Mouse (Mus musculus): ENCODE measurements around the gene Brinp2.
A peak's percentile ranks its signal among the peaks of the same experiment; 100 is the strongest.

Gene Brinp2

DNA sequence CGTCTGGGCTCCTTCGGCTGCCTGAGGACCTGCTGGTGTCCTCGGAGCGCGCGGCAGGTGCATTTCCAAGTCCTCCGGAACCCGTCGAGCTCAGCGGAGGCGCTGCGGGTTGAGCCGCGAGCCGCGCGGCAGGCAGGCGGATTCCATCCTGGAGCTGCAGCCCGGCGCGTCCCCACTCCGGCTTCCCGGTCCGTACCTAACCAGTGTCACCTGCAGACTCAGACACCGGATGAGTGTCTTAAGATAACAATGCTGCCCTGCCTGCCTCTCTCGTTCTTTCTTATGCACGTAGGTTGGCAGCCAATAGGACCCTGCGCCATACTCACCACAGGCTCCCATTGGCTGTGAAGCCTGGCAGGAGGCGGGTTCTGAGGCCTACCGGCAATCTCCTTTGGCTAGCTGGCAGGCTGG is at the start of gene Brinp2:
TSS of gene Brinp2 (minus strand) at position 276 of the 411 bp plus-strand sequence.
- DNase-seq (ENCODE audit: low read depth, low spot score), result peak; percentile 55

DNA sequence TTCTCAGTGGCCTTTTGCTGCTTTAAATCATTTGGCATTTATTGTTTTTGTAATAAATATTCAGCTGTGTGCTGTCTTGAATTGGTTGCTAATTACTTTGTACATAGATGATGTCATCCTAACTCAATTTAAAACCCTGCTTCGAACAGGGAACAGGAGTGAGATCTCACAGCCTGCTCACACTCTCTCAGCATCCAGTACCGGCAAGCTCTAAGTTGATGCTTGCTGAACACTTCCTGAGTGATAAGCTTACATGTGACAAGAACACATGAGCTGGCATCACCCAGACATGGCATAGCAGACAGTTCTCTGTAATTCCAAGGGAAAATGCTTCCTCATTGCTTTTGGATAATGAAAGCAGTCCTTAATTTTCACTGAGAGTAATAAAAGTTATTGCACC is 44.8 kb upstream of the Brinp2 start:
- no peak for DNase-seq (ENCODE audit: low read depth, low spot score)

DNA sequence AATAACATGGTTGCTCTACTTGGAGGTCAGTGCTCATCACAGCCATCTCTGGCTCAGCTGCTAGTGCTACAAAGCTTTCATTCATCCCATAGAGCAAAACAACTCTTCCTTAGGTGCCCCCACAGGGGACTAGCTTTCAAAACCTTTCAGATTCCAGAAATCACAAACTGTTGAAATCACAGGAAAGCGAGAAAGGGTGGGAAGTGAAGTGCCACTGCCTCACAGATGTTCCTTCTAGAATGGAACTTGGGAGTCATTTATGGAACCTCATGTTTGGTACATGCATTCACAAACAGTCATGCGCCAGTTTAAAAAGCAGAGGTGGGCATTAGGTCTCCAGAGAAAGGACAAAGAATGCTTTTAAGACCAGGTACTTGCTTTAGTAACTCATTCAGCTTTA is 40.9 kb upstream of the Brinp2 start:
- no peak for DNase-seq (ENCODE audit: low read depth, low spot score)

DNA sequence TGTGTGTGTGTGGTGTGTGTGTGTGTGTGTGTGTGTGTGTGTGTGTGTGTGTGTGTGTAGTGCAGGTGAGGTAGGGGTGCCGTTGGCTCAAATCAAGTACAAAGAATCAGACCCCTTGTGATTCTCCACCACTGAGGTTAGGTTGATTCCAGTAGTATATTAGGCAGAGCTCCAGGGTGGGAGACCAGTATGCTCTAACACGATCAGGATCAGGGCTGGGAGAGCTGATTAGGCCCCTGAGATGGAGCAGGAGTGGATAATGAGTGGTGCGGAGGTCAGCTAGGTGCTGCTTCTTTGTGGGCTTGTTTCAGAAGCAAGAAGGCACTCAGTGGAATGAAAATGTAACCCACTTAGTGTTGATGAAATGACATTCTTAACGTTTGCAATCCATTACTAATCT is 34.6 kb upstream of the Brinp2 start:
- no peak for DNase-seq (ENCODE audit: low read depth, low spot score)

DNA sequence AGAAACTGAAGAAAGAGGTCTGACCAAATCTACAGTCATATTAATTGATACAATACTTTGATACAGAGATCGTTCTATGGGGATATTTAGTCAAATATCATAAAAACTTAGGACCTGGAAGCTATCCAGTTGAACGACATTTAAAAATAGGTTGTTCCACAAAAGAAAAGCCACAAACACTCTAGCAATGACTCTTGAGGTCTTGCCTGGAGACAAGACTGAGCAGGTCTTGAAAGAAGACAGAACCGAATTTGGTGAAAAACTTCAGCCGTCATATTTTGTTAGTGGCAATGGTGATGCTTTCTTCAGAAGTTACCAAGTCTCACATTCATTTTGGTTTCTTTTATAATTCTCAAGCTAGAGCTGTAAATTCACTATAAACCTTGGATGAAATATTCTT is 32.9 kb upstream of the Brinp2 start:
- DNase-seq (ENCODE audit: low read depth, low spot score), result no peak

DNA sequence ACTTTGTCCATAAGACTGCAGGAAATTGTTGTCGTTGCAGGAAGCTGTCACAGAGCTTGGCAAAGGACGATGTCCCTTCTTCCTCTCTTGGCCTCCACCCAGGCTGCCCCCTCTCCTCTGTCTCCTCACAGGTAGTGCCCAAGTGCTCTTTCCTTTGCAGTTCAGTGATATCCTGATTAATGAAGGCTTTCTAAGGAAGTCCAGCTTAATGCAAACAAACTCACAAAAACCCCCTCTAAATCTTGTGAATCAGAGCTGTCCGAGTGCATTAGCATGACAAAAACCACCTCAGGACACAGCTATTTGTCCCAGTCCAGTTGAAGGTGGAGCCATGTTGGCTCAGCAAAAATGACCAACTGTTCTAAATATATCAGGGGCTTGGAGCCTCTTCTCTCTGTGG is 30.7 kb upstream of the Brinp2 start:
- DNase-seq (ENCODE audit: low read depth, low spot score), result no peak

DNA sequence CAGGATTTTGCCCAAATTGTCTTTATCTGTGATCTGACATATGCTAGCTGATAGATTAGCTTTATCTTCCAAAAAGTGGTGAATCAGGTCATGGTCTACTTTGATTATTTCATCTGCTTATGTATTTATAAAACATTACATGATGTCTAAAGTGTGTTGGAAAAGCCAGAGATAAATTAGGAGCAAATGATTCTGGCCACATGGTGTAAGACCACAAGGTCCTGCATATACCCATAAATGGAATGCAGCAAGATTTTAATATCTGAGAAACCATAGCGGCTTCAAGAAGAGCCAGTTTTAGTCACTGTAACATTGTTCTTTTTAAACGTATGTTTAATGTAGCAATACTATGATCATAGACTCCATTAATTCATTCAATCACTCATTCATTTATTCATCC is 29.2 kb upstream of the Brinp2 start:
- DNase-seq (ENCODE audit: low read depth, low spot score), result no peak

DNA sequence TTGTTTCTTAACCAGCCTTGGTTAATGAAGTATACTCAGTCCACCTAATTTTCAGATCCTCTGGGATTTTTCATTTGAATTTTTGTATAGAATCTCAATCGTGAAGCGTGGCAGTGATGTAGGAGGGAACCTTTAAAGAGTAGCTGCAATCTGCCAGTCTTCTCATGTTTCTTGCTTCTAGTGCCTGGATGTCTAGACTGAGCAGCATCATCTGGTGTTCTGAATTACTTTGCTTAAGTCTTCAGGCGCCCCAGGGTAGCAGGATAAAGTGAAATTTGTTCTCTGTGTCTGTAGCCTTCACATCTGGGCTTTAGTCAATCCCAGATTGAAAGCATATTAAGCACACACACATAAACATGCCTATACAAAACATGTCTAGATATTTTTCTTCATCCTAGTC is 27.1 kb upstream of the Brinp2 start:
- no peak for DNase-seq (ENCODE audit: low read depth, low spot score)

DNA sequence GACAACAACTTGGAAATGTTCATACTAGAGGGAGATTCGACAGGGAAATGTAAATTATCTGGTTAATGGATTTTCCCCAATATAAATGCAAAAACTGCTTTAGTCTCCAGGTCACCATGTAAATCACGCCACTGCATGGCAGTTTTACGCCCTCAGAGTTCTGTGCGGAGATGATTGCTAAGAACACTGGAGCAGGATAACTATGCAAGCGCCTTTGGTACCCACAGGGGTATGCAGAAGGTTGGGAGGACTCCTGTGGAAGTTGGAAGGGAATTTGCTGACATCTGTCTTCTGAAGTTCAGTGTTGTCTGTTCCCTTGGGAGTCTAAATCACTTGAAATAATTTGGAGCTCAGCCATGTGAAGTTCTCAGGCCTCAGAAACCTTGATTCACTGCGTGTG is 26.2 kb upstream of the Brinp2 start:
- no peak for DNase-seq (ENCODE audit: low read depth, low spot score)

DNA sequence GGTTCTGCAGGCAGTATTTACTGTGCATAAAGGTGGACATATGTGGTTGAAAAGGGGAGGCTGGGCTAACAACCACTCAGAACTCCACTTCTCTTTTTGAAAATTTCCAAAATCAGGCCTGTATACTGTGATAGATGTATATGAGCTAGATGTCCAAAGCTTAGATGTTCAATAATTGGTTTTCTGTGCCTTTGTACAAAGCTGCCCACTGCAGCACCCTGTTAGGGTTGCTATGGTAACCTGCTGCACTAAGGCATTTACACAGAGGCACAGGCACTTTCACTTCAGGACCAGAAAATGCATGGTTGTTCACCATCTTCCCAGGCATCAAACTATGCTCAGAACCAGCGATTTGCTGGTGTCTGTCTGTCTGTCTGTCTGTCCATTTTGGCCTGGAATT is 8.3 kb upstream of the Brinp2 start:
- no peak for DNase-seq (ENCODE audit: low read depth, low spot score)

DNA sequence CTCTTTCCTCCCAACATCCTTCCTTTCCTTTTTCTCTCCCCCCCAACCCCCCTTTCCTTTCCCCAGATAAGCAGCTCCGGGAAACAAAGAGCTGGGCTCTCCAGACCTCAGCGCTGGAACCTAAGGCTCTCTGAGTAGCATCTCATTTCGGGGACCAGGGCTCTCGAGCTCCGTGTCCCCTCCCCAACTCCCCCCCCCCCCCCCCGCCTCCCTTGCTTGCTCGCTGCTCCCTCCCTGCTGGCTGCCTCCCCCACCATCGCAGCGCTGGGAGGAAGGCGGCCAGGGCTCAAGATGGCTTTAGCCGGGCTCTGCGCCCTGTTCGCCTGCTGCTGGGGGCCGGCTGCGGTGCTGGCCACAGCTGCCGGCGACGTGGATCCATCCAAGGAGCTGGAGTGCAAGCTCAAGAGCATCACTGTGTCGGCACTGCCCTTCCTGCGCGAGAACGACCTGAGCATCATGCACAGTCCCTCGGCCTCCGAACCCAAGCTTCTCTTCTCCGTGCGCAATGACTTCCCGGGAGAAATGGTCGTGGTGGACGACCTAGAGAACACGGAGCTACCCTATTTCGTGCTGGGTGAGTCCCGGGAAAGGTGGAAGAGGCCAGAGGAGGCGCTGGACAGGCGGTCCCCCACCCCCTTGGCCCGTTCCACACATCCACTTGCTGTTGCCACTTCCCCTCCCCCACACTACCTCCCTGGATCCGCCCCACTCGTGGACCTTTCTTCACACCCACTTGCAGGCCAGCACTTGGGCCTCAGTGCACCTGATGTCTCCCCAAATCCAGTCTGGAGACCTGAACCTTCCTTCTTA is 6.4 kb upstream of the Brinp2 start:
- no peak for DNase-seq (ENCODE audit: low read depth, low spot score)

DNA sequence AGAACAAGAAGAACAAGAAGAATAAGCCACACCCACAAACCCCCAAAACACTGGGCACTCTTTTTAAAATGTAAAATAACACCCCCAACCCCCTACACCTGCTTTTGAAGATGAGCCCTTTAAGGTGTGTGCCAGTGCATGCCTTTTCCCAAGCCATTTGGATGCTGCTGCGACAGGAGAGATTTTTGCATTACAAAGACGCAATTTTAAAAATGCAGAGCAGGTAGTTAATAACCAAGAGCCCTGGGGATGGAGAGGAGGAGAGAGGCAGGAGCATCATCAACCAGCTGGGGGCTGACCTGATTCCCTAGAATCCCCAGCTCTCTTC is 5.8 kb upstream of the Brinp2 start, which contains the start of gene Astn1:
TSS of gene Astn1 (plus strand) at position 310 of the 328 bp plus-strand sequence.
- no peak for DNase-seq (ENCODE audit: low read depth, low spot score)

DNA sequence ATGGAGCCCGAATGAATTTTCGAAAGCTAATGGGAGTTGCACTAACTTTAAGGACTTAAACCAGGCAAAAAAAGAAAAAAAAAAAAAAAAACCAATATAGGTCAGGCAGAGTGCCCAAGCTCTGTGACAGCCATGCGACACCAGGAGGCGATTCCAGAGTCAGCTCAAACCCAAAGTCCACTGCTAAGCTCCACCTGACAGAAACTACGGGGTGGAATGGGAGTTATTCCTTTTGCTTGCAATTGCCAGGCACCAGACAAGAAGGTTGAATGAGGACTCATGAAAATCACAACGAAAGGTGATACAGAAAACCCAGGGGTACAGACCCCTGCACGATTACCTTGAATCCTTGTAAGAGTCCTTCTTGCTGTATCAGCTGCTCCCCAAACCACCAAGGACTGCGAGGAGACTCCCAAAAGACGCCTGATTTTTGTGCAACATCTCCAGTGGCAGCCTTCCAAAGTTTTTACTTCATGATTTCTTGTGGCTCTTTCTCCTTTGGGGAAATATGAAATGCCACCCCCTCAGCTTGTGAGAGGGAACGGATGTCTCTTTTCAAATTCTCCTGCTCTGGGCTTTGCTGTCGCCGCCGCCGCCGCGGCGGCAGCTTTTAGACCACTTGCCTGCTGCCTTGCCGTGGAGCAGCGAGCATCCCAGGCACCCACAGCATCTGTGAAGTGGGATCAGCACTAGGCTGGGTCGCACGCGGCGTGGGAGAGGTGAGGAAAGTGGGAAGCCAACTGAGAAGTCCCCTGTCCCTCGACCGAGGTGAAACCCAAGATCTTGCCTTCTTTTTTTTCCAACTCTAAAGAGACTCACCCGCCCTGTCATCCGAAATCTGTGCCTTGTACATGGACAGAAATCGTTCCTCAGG is 712 bp downstream of the Brinp2 start:
- DNase-seq (ENCODE audit: low read depth, low spot score), result no peak

DNA sequence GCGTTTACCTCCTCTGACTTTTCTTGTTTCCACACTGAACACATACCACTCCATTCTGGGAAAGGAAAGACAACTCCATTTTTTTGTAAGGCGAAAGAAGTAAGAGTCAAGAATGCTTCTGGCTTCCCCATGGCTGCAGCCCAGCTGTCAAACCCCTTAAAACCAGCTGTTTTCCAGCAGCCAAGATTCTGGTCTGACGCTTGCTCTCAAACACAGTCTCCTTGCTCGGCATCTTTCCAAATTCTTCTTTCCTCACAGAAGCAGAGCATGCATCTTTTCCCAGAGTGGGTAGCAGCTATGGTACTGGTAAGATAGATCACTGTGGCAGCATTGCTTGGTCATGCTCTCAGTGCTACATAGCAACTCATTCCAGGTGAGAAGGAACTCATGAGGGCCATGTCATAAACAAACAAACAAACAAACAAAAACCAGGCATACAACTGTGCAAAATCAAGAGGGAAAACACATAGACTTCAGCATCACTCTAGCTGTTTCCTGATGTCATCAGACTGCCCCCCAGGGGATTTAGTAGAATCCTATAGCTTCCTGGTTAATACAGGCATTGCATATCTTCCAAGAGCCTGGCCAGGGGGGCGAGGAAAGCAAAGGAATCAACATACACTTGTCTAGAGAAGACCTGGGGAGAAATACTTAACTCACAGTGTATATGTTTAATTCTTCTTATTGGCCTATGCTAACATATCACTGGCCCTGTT is 2.3 kb downstream of the Brinp2 start:
- no peak for DNase-seq (ENCODE audit: low read depth, low spot score)

DNA sequence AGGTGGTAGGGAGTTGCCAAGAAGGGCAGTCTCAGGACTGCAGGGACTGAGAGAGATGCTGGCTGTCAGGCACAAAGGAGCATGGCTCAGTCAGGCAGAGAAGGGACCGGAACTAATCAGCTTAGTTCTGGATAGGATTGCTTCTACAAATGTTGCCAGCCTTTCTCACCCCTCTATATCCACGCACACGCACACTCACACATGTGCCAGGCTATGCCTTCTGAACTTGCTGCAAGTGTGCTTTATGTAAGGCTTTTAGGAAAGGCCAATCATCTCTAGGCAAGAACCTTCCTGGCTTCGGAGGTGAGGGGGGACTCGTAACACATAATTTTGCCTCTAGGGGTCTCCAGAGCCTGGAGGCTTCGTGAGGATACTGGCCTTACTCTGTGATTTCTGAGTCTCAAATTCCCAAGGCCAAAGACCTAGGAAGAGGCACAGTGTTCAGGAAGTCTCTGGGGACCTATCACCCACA is 12.8 kb downstream of the Brinp2 start:
- DNase-seq (ENCODE audit: low read depth, low spot score), result no peak

DNA sequence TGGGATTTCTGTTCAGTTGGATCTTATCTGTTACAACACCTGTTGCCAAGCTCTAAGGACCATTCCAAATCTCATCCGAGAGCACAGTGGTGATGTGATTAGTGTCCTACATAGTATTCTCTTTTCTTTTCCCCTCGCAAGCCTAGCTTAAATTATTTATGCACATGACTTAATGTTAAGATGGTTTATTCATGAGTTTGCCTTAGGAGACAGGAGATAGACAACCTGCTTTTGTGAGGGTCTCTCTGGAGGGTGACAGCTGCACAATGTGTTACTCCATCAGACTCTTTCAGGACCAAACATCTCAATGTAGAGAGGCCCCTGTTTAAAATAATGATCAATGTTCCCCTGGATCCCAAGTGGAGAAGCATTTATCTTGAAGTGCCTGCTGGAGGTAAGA is 27.3 kb downstream of the Brinp2 start:
- no peak for DNase-seq (ENCODE audit: low read depth, low spot score)

DNA sequence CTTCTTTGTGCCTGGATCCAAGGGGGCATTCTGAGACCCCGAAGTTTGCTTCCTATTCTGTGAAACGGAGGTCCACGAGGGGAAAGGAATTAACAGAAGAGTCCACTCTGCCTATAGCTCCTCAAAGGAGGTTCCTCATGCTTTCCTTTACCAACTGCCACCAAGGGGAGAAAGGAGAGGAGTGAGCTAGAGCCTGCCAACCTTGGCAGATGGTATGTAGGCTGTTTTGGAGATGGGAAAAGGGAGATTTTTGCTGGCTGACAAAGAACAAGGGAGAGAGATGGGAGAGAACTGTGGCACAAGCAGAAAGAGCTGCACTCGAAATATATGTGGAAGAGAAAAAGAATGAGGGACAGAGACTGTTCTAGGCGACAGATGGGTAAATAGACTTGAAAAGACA is 28.0 kb downstream of the Brinp2 start:
- no peak for DNase-seq (ENCODE audit: low read depth, low spot score)

DNA sequence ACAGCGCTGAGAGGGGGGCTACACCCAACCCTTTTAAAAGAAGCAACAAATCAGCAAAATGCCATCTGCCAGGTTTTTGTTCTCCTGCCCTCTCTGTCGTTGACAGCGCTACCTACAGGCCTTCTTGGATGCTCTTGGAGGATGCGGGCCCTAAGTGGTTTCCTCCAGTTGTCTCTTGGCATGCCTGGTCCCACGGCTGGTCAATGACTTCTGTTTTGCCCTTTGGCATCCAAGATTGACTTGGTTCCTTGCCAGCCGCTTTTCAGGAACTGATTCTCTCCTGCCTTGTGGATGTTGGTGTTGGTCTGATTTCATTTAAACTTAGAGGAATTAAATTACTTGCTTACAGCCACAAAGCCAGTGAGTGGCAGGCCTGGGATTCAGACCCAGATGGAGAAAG is 32.8 kb downstream of the Brinp2 start:
- DNase-seq (ENCODE audit: low read depth, low spot score), result no peak

DNA sequence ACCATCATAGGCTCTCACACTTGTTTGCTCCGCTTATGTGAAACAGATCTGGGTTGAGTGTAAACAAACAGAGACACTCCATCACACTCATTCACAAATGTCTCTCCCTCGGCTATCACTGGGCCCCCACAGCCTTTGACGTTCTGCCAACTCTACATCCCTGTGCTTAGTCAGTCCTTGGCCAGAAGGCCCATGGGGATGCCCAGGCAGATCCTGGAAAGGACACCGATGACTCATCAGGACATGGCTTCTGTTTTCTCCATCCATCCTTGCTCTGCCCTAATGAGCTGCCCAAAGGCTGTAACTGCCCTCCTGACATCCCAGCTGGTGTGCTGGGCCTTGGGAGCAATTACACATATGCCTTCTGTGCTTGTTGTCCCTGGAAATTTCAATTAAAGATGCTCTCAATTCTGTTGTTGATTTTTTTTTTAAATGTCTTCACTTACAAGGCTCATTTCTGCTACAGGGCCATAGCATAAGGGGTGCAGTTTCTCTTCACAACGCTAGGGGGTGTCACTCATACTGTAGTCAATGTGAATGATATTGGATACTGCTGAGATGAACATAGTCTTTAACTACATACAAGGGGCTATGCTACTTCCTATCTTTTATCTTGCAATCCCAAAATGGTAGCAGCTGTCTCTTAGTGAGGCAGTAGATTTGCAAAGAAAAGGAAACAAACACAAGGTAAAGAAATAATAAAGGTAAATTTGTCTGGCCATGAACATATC is 45.5 kb downstream of the Brinp2 start:
- no peak for DNase-seq (ENCODE audit: low read depth, low spot score)

DNA sequence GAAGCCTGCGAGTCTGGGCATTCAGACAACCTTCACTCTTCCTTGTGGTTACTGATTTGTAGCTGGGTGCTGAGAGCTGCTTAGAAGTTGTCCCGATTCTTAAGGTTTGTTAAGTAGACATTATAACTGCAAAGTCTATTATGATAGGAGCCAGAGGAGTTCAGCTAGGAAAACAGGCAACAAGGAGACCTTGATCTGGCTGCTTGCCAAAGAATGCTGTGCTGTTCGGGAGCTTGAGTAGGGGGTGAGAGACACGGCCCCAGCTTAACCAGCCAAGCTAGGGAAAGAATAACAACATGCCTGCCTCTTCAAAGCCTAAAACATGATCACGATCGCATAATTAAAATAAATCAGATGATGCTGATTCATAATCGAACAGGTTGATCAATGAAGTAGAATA is 59.1 kb downstream of the Brinp2 start:
- DNase-seq (ENCODE audit: low read depth, low spot score), result no peak

DNA sequence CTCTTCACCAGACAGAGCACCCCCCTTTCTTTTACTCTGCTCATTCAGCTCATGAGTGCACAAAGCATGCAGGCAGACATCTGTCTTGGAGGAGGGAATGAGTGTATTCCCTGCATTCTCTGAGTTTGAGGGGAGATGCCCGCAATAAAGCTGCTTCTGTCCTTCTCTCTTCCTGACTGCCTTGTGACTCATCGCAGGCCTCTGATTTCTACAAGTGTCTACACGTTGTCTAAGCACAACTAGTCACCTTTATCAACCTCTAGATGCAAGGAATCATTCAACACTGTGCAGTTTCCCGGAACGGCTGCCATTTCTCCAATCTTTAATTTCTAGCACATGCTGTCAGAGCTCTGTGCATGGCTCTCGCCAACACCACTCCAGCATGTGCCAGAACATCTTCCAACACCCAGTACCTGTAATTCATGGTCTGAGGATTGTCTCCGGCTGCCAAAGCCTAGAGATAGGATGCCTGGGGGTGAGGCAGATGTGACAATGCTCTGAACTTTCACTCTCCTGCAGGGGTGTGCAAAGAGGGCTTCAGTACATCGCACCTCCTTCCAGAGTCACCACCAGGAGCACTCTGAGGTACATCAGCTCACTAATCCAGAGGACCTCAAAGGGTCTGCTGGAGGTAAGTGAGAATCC is 59.7 kb downstream of the Brinp2 start:
- no peak for DNase-seq (ENCODE audit: low read depth, low spot score)
